ENCODE assay signal across 7 mouse cellular contexts in the genomic region with DNA sequence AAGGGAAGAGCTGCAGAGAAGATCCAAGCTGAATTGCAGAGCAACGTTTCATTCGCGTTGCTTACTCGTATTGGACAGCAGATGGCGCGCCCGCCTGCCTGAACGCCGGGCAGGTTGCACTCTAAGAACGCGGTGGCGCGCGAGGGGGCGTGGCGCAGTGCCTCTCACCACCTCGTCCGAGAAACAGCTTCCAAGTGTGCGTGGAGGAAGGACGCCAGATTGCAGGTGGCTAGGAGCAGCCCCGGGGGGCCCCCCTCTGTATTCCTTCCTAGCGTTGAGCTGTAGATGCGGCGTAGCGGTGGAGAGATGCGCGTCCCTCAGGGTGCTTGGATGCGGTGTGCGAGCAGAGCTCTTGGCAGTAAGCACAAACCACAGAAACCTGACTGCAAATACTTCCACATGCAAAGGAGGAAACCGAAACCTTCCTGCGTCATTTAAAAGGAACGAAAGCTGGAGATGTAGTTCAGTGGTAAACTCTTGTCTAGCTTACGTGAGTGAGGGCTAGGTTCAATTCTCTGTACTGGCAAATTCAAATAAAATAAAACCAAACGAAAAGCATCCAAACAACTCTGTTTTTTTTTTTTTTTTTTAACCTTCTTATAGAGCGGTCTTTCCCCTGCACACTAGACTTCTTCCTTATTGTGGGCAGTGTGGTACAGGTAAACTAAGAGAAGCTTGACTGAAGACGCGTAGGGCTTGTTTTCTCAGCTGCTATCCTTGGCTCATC. TPM values are rescaled to one million over a fixed set of nuclear protein-coding genes. Genes with fewer than 3 reads are reported as not detected.
DNase-seq lines count a peak whose midpoint lies in the region; ATAC-seq lines count a peak whose summit lies in the region.

No protein-coding gene starts in this region.

- no peaks in the 10 kb centered on the region for H3K4me1 ChIP-seq in intestine, embryonic 15.5 days (replicated peaks)

- H3K27ac ChIP-seq in intestine, embryonic 15.5 days = no peak overlapping the region

- WGBS in intestine, embryonic 15.5 days = 5% methylated on average over 37 of the region's 37 CpGs

- H3K4me3 ChIP-seq in intestine, embryonic 15.5 days (replicated peaks) = peak overlapping the region; percentile 57

- intact Hi-C loops in left cerebral cortex, postnatal 14 days (cut with DNase I) = loop anchor here (1.0 to 5.0 kb wide), 2 partner anchors 564 to 685 kb away; no protein-coding TSS in a partner anchor

- H3K4me2 ChIP-seq in intestine, embryonic 15.5 days (replicated peaks) = peak overlapping the region; percentile 94

- H3K36me3 ChIP-seq in intestine, embryonic 15.5 days = no peaks in the 10 kb centered on the region

- H3K27me3 ChIP-seq in intestine, embryonic 15.5 days (replicated peaks) = 0 out of 2 replicates have a peak, but pooled peaks cover 2% of the 10 kb centered on the region

- peak overlapping the region; percentile 36; the same call in 1 of the 2 replicates for H3K9ac ChIP-seq in intestine, embryonic 15.5 days

- no peaks in the 10 kb centered on the region for H3K9me3 ChIP-seq in intestine, embryonic 15.5 days

- ATAC-seq in intestine, embryonic 15.5 days = peak; percentile 94
- peak; percentile 100 for ATAC-seq in megakaryocyte-erythroid progenitor cell, adult 5-6 weeks (replicated peaks; ENCODE audit: low FRiP score, low TSS enrichment, poor library complexity, severe bottlenecking)

- DNase-seq in adrenal gland, adult 2 months = peak; percentile 76
- peak; percentile 91 for DNase-seq in embryo, embryonic 11 days
- peak; percentile 41 for DNase-seq in gastrocnemius, postnatal 25 days
- peak; percentile 80 to 84 for DNase-seq in left cerebral cortex, postnatal 14 days (ENCODE audit: low spot score in 2 of 2)
- DNase-seq in right cerebral cortex, postnatal 25 days = peak; percentile 85

RNA-seq across cellular contexts. Expression of a gene that starts 19.3 kb away (rescaled TPM):
- 10 to 100 TPM; 53.5 to 59.2 TPM for total RNA-seq in adrenal gland, adult 2 months (2021)
- polyA plus RNA-seq in adrenal gland, adult 2 months (2012; rRNA removed) = 3.0 and 3.8 TPM in 2 replicates
- 10 to 100 TPM; 51.1 to 52.1 TPM for total RNA-seq in gastrocnemius, postnatal 25 days (2021)
- 56.6 and 62.6 TPM in 2 replicates for polyA plus RNA-seq in intestine, embryonic 15.5 days (2015; fragmentation: Nextera tagmentation; extraction: Ambion mirVana)
- 10 to 100 TPM; 53.9 to 58.5 TPM for total RNA-seq in left cerebral cortex, postnatal 14 days (2021)
- 38.4 and 68.3 TPM in 2 replicates for total RNA-seq in megakaryocyte-erythroid progenitor cell, adult 5-6 weeks (2014; fragmentation: Nextera tagmentation)
- 74.5 and 103 TPM in 2 replicates for total RNA-seq in megakaryocyte-erythroid progenitor cell, adult 5-6 weeks (2017)

Comparison
In these comparisons a context has a peak if more than half of its experiments do, and no peak if none do; other contexts are left out.
1. DNase-seq: peak in every context shown above with its lines; median percentile 91 in embryo, embryonic 11 days; 85 in right cerebral cortex, postnatal 25 days; 82 in left cerebral cortex, postnatal 14 days; 76 in adrenal gland, adult 2 months; 41 in gastrocnemius, postnatal 25 days.